Mouse (Mus musculus) intestine, embryonic 14.5 days (tissue): ENCODE results near the gene Numbl. TPM values are rescaled to one million over a fixed set of nuclear protein-coding genes. Genes with fewer than 3 reads are reported as not detected.

Source experiments
- ATAC-seq: fragments of 200-750 bp; cut with Nextera tagmentation; replicated peaks from 2 replicates; pipeline ENCODE4 v1.8.0; 2017; ENCODE audit warnings: low read depth, moderate number of reproducible peaks, moderate TSS enrichment, moderate library complexity; ENCODE audit not compliant: low FRiP score, low TSS enrichment
- DNase-seq: peaks from one replicate; pipeline ENCODE4 v3.0.0-alpha.2; 2018; ENCODE audit warnings: low spot score
- H3K27ac ChIP-seq: fragments of 300-500 bp; sonication (generic); 2 replicates; pipeline ENCODE4 v1.5.1; 2014; ENCODE audit warnings: low read depth, mild to moderate bottlenecking, control low read depth
- H3K27me3 ChIP-seq: fragments of 300-500 bp; sonication (generic); replicated peaks from 2 replicates; pipeline ENCODE4 v1.6.1; 2014; ENCODE audit warnings: low read length, control low read depth; ENCODE audit not compliant: control insufficient read depth, insufficient read depth
- H3K36me3 ChIP-seq: fragments of 300-500 bp; sonication (generic); 2 replicates; pipeline ENCODE4 v1.6.1; 2014; ENCODE audit warnings: low read length, control low read depth; ENCODE audit not compliant: control insufficient read depth, insufficient read depth
- H3K4me1 ChIP-seq: fragments of 300-500 bp; sonication (generic); replicated peaks from 2 replicates; pipeline ENCODE4 v1.6.1; 2014; ENCODE audit warnings: low read length, control low read depth, mixed read lengths; ENCODE audit not compliant: control insufficient read depth, insufficient read depth
- H3K4me2 ChIP-seq: fragments of 300-500 bp; sonication (generic); 2 replicates; pipeline ENCODE4 v1.6.1; 2014; ENCODE audit warnings: low read length
- H3K4me3 ChIP-seq: fragments of 300-500 bp; sonication (generic); 2 replicates; pipeline ENCODE4 v1.5.1; 2014; ENCODE audit warnings: low read depth, low read length, control low read depth, mixed read lengths
- H3K9ac ChIP-seq: fragments of 300-500 bp; sonication (generic); 2 replicates; pipeline ENCODE4 v1.6.1; 2014; ENCODE audit warnings: mild to moderate bottlenecking, low read length
- H3K9me3 ChIP-seq: fragments of 300-500 bp; sonication (generic); 2 replicates; pipeline ENCODE4 v1.6.1; 2016; ENCODE audit warnings: low read length, control low read depth; ENCODE audit not compliant: control insufficient read depth
- WGBS: fragments of 180-500 bp; shearing (Covaris S2); extraction: QIAGEN DNeasy Blood & Tissue Kit; methylation state at CpG from one replicate; pipeline ENCODE4 v1.1.7; 2014; 5-methylcytosine and 5-hydroxymethylcytosine counted together
- polyA plus RNA-seq: library from polyadenylated mRNA; unstranded; fragments of >200 nt; fragmentation: Nextera tagmentation; extraction: Ambion mirVana; gene quantifications from 2 replicates; pipeline ENCODE4 v1.2.1, GENCODE M21; 2014

The Numbl gene
- polyA plus RNA-seq, 1 experiment from 2014 or later, result 11.0 TPM

DNA sequence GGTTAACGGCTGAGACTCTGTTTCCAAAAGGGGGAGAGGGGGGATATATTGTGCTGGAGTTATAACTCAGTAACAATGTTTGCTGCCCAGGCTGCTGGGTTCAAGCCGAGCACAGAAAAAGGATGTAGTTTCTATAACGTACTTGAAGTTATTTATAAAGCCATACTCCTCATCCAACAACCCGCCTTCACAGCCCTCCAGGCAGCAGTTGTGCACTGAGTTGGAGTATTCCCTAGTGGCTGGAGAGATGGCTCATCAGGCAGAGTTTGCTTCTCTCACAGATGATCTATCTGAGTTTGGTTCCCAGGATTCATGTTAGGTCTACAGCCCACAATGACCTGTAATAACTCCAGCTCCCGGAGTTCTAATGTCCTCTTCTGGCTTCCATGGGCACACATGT is 42.6 kb downstream of the Numbl start:
- Histone ChIP-seq H3K27ac (no peak overlapping the region), H3K4me2 (no peak overlapping the region), H3K9me3 (no peaks in the 10 kb centered on the region), H3K27me3 (no peaks in the 10 kb centered on the region), H3K9ac (no peak overlapping the region), H3K4me3 (no peak overlapping the region), H3K4me1 (peaks cover 4% of the 10 kb centered on the region; the same call in 1 of the 2 replicates), H3K36me3 (peaks cover 13% of the 10 kb centered on the region)
- no peak for DNase-seq
- no peak for ATAC-seq
- 54% methylated on average over 5 of the region's 5 CpGs for WGBS

DNA sequence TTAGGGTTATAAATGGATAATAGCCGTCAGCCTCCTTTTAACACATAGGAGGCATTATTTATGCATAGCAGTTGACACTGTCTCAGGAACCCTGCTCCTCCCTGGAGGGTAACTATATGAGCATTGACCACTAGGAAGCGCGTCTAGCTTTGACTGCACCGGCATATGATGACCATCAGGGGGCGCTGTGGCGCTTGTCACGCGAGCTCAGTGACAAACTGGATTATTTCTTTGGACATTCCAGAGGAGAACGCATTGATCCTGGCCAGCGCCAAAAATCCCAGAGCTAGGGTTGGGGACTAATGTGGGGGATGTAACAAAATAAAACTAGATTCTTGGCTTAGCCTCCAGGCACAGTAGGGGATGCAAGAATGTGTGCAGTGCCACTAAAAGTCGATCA is 43.9 kb downstream of the Numbl start:
- no peak overlapping the region for H3K4me2 ChIP-seq
- H3K4me1 ChIP-seq, result peaks cover 4% of the 10 kb centered on the region; the same call in 1 of the 2 replicates
- H3K4me3 ChIP-seq, result no peak overlapping the region
- WGBS, result 12% methylated on average over 11 of the region's 11 CpGs
- no peaks in the 10 kb centered on the region for H3K9me3 ChIP-seq
- H3K27me3 ChIP-seq, result no peaks in the 10 kb centered on the region
- peaks cover 24% of the 10 kb centered on the region for H3K36me3 ChIP-seq
- ATAC-seq (0 out of 2 replicates have a peak, but pooled peaks have one; percentile 18), DNase-seq (peak; percentile 79)
- no peak overlapping the region for H3K27ac ChIP-seq
- H3K9ac ChIP-seq, result no peak overlapping the region

DNA sequence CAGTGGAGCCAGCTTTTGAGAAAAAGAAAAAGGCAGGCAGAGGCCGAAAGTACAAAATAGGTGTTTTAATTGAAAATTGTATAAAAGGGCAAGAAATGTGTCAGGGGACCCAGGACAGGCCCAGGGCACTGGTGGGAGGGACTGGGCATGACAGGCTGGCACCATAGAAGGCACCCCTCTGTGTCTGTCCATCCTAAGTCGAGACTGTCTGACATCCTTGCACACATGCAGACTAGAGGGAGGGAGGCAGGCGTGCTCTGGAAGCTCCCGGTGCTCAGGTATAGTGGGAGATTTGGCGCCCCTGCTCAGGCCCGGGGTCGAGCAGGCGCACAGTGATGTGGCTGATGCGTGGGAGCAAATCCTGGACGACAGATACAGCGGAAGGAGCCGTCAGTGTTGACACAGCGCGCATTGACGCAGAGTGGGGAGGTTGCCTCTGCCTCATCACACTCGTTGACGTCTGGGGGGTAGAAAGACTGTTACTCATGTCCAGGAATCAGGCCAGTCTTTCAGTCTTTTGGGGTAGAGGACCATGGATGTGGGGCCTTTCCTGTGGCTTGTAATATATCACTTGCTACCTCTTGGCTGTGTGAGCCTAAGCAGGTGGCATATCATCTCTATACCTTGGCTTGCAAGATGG is 47.0 kb downstream of the Numbl start:
- Histone ChIP-seq H3K9ac (no peak overlapping the region), H3K9me3 (no peaks in the 10 kb centered on the region), H3K4me3 (no peak overlapping the region), H3K4me1 (peaks cover 4% of the 10 kb centered on the region; the same call in 1 of the 2 replicates), H3K36me3 (peaks cover 28% of the 10 kb centered on the region), H3K27me3 (no peaks in the 10 kb centered on the region), H3K27ac (no peak overlapping the region), H3K4me2 (no peak overlapping the region)
- no peak for ATAC-seq
- no peak for DNase-seq
- 84% methylated on average over 17 of the region's 17 CpGs for WGBS

DNA sequence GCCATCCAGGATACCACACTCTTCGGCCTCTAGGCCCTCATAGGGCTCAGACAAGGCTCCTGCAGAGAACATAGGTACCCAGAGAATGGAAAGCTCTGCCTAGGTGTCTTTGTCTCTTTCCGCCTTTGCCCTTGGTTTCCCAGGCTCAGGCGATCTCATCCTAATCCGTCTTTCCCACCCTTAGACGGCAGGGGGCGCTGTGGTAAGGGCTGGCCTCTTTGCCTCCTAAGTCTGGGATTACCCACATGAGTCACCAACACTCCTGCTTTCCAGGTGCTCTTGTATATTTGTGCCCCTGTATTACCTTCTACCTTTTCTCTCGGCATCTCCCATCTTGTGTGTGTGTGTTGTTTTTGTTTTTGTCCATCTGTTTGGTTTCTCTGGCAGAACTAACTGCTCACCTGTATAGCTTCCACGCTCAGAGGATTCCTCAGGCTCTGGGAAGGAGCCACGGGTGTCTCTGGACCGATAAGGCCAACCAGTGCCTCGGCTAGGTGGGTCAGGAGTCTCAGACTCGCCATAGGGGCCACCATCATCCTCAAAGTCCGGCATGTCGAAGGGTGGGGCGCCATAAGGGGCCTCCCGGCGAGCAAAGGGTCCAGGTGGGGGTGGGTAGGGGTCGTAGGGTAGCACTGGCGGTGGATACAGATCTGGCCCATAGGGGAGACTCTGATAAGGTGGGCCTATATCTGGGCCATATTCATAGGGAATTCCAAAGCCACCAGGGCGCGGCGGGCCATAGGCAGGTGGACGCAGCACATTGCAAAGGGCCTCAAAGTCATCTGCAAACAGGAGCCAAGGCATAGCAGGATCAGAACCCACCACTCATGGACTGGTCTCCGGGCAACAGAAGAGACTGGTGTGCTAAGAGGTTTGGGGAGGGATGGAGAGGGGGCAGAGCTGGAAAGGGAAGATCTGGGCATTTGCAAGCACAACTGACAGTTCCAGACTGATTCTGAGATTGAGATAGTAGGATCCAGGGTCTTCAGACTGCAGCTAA is 48.2 kb downstream of the Numbl start:
- no peak for ATAC-seq
- H3K9ac ChIP-seq, result no peak overlapping the region
- DNase-seq, result no peak
- no peaks in the 10 kb centered on the region for H3K9me3 ChIP-seq
- H3K27ac ChIP-seq, result no peak overlapping the region
- no peak overlapping the region for H3K4me3 ChIP-seq
- H3K4me1 ChIP-seq, result peaks cover 8% of the 10 kb centered on the region; the same call in 1 of the 2 replicates
- WGBS, result 75% methylated on average over 24 of the region's 24 CpGs
- H3K27me3 ChIP-seq, result no peaks in the 10 kb centered on the region
- H3K36me3 ChIP-seq, result peaks cover 28% of the 10 kb centered on the region
- H3K4me2 ChIP-seq, result no peak overlapping the region

DNA sequence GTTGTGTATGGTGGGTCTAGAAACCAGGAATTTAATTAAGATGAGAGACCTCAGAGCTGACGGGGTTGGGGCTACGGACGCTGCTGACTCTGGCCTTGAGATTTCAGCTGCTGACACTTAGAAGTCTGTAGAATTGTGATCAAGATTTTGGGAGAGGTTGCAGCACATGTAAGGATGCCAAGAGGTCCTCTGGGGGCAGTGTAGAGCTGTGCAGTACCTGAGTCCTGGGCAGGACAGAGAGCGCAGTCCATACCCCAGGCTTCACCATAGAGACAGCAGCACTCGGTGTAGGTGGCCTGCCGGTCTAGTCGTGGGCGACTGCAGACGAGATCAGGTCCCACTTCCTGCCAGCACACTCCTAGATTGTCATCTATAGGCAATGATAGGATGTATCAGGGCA is 49.3 kb downstream of the Numbl start:
- Histone ChIP-seq H3K4me3 (no peak overlapping the region), H3K4me2 (no peak overlapping the region), H3K27me3 (no peaks in the 10 kb centered on the region), H3K4me1 (peaks cover 8% of the 10 kb centered on the region; the same call in 1 of the 2 replicates), H3K9me3 (no peaks in the 10 kb centered on the region), H3K36me3 (peaks cover 31% of the 10 kb centered on the region), H3K9ac (no peak overlapping the region), H3K27ac (no peak overlapping the region)
- 69% methylated on average over 9 of the region's 9 CpGs for WGBS
- no peak for ATAC-seq
- no peak for DNase-seq

DNA sequence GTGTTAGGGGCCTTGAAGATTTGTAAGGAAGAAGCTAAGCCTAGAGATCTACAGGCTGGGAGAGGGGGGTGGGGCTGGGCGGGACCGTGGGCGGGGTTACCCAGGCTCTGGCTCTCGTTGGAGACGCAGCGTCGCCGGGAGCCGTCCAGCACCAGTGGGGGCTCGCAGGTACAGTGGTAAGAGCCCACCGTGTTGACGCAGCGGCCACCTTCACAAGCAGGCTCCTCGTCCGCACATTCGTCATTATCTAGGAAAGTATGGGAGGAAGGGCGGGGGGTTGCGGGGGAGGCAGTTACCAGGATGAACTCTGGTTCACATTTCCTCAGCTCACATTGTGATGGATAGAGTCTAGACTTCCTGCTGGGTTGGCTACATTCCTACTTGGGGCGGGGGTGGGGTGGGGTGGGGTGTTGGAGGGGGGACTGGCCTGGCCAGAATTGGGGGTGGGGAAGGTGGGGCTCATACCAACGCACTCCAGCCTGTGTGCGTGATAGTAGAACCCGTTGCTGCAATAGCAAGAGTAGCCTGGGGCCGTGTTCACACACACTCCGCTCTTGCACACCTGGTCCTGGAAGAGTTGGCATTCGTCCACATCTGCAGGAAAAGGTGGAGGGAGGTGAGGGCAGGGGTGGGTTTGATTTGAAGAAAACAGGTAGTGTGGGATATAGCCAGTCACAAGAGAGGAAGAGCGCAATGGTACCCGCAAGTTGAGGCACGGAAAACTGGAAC is 50.8 kb downstream of the Numbl start:
- Histone ChIP-seq H3K4me1 (peaks cover 8% of the 10 kb centered on the region; the same call in 1 of the 2 replicates), H3K4me3 (peak overlapping the region; percentile 27), H3K27ac (no peak overlapping the region), H3K9me3 (peaks cover under 1% of the 10 kb centered on the region; the same call in 1 of the 2 replicates), H3K36me3 (peaks cover 41% of the 10 kb centered on the region), H3K27me3 (no peaks in the 10 kb centered on the region), H3K9ac (no peak overlapping the region), H3K4me2 (peak overlapping the region; percentile 53)
- WGBS, result 12% methylated on average over 28 of the region's 28 CpGs
- ATAC-seq (peak; percentile 72), DNase-seq (peak; percentile 82)

DNA sequence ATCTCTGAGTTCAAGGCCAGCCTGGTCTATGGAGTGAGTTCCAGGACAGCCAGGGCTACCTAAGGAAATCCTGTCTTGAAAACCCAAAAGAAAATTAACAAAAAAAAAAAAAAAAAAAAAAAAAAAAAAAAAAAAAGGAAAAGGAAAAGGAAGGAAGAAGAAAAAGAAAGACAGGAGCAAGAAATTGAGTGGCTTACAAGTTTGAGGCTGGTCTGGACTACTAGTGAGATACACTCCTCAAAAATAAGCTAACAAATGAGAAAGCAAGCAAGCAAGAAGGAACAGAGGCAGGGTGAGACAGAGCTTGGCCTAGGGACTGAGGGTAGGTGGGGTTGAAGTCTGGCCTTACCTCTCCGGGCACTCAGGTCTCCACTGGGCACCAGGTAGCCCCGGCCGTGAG is 51.6 kb downstream of the Numbl start:
- H3K9me3 ChIP-seq, result peaks cover 8% of the 10 kb centered on the region; the same call in 1 of the 2 replicates
- peaks cover 46% of the 10 kb centered on the region for H3K36me3 ChIP-seq
- WGBS, result 84% methylated on average over 3 of the region's 3 CpGs
- no peaks in the 10 kb centered on the region for H3K27me3 ChIP-seq
- ATAC-seq (no peak), DNase-seq (no peak)
- no peak overlapping the region for H3K4me3 ChIP-seq
- peaks cover 8% of the 10 kb centered on the region; the same call in 1 of the 2 replicates for H3K4me1 ChIP-seq
- no peak overlapping the region for H3K4me2 ChIP-seq
- no peak overlapping the region for H3K9ac ChIP-seq
- H3K27ac ChIP-seq, result no peak overlapping the region

DNA sequence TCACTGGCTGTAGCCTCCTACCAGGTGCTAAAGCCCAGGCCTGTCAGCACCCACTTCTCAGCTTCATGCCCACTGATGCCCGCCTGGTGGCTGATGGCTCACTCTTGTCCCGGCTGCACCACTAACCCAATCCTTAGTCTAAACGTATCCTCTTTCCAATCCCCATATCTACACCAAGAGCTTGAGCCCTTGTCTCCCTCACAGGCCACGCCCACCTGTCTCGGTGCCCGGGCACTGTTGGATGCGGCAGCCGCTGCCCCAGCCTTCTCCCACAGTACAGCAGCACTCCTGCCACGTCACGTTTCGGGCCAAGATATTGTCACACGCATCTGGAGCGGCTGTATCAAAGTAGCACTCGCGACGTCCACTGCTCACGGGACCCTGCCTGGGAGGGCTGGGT is 52.1 kb downstream of the Numbl start:
- ATAC-seq, result no peak; the same call in 1 of the 2 replicates
- Histone ChIP-seq H3K27me3 (no peaks in the 10 kb centered on the region), H3K36me3 (peaks cover 41% of the 10 kb centered on the region), H3K4me2 (peak overlapping the region; percentile 32), H3K4me1 (peaks cover 8% of the 10 kb centered on the region; the same call in 1 of the 2 replicates), H3K27ac (no peak overlapping the region), H3K4me3 (no peak overlapping the region), H3K9ac (0 out of 2 replicates have a peak overlapping the region, but pooled peaks have one; percentile 14), H3K9me3 (peaks cover 8% of the 10 kb centered on the region; the same call in 1 of the 2 replicates)
- DNase-seq, result no peak
- WGBS, result 13% methylated on average over 17 of the region's 17 CpGs
